Mouse (Mus musculus) small intestine, adult 2 months (tissue): Measurements from ENCODE around the gene Rbm46.

ENCODE experiments used
- CTCF ChIP-seq: fragments of 200-500 bp; IDR thresholded peaks from 2 replicates; pipeline ENCODE4 v1.5.1; 2012; ENCODE audit warnings: low read depth, mild to moderate bottlenecking, control low read depth, inconsistent platforms, low read length, moderate library complexity, mixed read lengths; ENCODE audit not compliant: insufficient replicate concordance, insufficient read length; ENCODE audit errors: extremely low read depth
- POLR2A ChIP-seq: fragments of 200-500 bp; IDR thresholded peaks from 2 replicates; pipeline ENCODE4 v1.6.1; 2012; ENCODE audit warnings: low read depth, mild to moderate bottlenecking, control low read depth, inconsistent platforms, low read length, moderate library complexity

DNA sequence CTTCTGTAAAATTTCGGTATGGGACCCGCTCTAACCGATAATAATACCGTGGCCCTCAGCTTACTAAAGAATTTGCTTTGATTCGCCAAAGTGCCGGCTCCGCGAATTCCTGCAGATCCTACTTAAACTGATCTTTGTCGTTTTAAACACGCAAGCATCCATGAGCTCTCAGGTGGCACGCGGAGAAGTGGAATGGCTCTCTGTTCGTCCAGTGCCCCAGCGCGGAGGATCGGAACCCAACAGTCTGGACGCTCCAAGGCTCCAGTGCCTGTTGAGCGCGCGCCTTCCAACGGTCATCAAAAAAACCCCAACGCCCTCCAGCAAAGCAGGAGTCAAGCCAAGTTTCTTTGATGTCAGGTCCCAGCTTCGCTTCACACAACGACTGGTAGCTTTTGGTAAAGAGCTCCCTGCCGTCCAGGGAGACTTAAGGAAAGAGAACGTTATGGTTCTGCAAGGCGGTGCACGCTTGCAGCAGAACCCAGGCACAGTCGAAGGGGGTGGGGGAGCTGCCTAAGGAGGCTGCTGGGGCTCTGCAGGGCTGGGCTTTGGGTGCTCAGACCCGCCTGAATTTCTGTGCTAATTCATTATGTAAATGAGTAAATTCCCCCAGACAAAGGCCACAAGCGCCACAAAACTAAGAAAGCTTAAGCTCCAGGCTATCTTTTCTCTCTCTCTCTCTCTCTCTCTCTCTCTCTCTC is 28.1 kb upstream of the Rbm46 start:
- TF ChIP-seq CTCF (no peak), POLR2A (no peak)
